Mouse (Mus musculus) G1E (cell line): ENCODE measurements around the gene Itpka.

Experiments used
- CTCF ChIP-seq: IDR thresholded peaks from 2 replicates; pipeline ENCODE4 v1.5.1; 2012; ENCODE audit warnings: low read depth, low read length, inconsistent platforms, mixed read lengths
- GATA1 ChIP-seq: IDR thresholded peaks from 2 replicates; pipeline ENCODE4 v1.6.1; 2012; ENCODE audit warnings: borderline replicate concordance, low read length, inconsistent platforms, mixed read lengths

- TF ChIP-seq CTCF (no peak), GATA1 (no peak)
Measured at GRCm38 (mm10) chr2:119698472-119698871, 43.7 kb upstream of the Itpka start.
